Mouse (Mus musculus): ENCODE measurements around the gene Gm9918. TPM values are rescaled to one million over a fixed set of nuclear protein-coding genes. Genes with fewer than 3 reads are reported as not detected.
A peak's percentile ranks its signal among the peaks of the same experiment; 100 is the strongest.

The Gm9918 gene
- total RNA-seq, 2 experiments from 2014 or later = not detected

GRCm38 (mm10) chr15:102265548-102265947 is 4.8 kb upstream of the Gm9918 start:
- ATAC-seq (replicated peaks; ENCODE audit: poor library complexity) = peak; percentile 55; the same call in 1 of the 2 replicates

GRCm38 (mm10) chr15:102271441-102271840 is 1.1 kb downstream of the Gm9918 start:
- no peak for ATAC-seq (replicated peaks; ENCODE audit: poor library complexity)

GRCm38 (mm10) chr15:102273982-102274716 is 3.8 kb downstream of the Gm9918 start:
- ATAC-seq (replicated peaks; ENCODE audit: poor library complexity) = no peak

GRCm38 (mm10) chr15:102278726-102279091 is 8.3 kb downstream of the Gm9918 start:
- no peak; the same call in 1 of the 2 replicates for ATAC-seq (replicated peaks; ENCODE audit: poor library complexity)

- peak; percentile 89 for ATAC-seq (replicated peaks; ENCODE audit: poor library complexity)
These were observed 8.9 kb downstream of the Gm9918 start, which contains the start of gene Mfsd5 for GRCm38 (mm10) chr15:102279092-102279782. Gene Mfsd5, plus strand, starts transcription at chr15:102279454.

- peak; percentile 7; the same call in 1 of the 2 replicates for ATAC-seq (replicated peaks; ENCODE audit: poor library complexity)
These were observed 9.6 kb downstream of the Gm9918 start for GRCm38 (mm10) chr15:102279783-102280520.

GRCm38 (mm10) chr15:102280623-102281022 is 10.3 kb downstream of the Gm9918 start:
- ATAC-seq (replicated peaks; ENCODE audit: poor library complexity) = no peak

- no peak for ATAC-seq (replicated peaks; ENCODE audit: poor library complexity)
These were observed 12.3 kb downstream of the Gm9918 start for GRCm38 (mm10) chr15:102282463-102283292.

GRCm38 (mm10) chr15:102283648-102284047 is 13.3 kb downstream of the Gm9918 start:
- ATAC-seq (replicated peaks; ENCODE audit: poor library complexity) = no peak

GRCm38 (mm10) chr15:102287395-102287794 is 17.0 kb downstream of the Gm9918 start:
- peak; percentile 77; the same call in 1 of the 2 replicates for ATAC-seq (replicated peaks; ENCODE audit: poor library complexity)

- ATAC-seq (replicated peaks; ENCODE audit: poor library complexity) = peak; percentile 100
These were observed 25.4 kb downstream of the Gm9918 start, which contains the start of gene Espl1 for GRCm38 (mm10) chr15:102295633-102296367. Gene Espl1, plus strand, starts transcription at chr15:102296266.

- no peak for ATAC-seq (replicated peaks; ENCODE audit: poor library complexity)
These were observed 26.1 kb downstream of the Gm9918 start for GRCm38 (mm10) chr15:102296368-102297006.

- ATAC-seq (replicated peaks; ENCODE audit: poor library complexity) = no peak
These were observed 32.2 kb downstream of the Gm9918 start for GRCm38 (mm10) chr15:102302542-102302941.

- no peak for ATAC-seq (replicated peaks; ENCODE audit: poor library complexity)
These were observed 38.4 kb downstream of the Gm9918 start for GRCm38 (mm10) chr15:102308717-102309116.

- no peak for ATAC-seq (replicated peaks; ENCODE audit: poor library complexity)
These were observed 39.9 kb downstream of the Gm9918 start for GRCm38 (mm10) chr15:102310074-102310845.

GRCm38 (mm10) chr15:102311489-102311888 is 41.1 kb downstream of the Gm9918 start:
- peak; percentile 70 for ATAC-seq (replicated peaks; ENCODE audit: poor library complexity)

- ATAC-seq (replicated peaks; ENCODE audit: poor library complexity) = no peak
These were observed 44.9 kb downstream of the Gm9918 start for GRCm38 (mm10) chr15:102315292-102315691.

- ATAC-seq (replicated peaks; ENCODE audit: poor library complexity) = peak; percentile 89
These were observed 45.9 kb downstream of the Gm9918 start for GRCm38 (mm10) chr15:102316263-102316662.

All from megakaryocyte progenitor cell, adult 5-6 weeks (primary cell).